Mouse (Mus musculus): Measurements from ENCODE around the gene Tlk1.
A peak's percentile ranks its signal among the peaks of the same experiment; 100 is the strongest.

Tlk1 gene

GRCm38 (mm10) chr2:70825371-70826051, at the start of gene Tlk1:
Tlk1 (minus strand) TSS chr2:70825728.
- peak; percentile 84 to 92 for DNase-seq

- DNase-seq = no peak
Measured at GRCm38 (mm10) chr2:70875129-70875528, 49.6 kb upstream of the Tlk1 start.

DNA sequence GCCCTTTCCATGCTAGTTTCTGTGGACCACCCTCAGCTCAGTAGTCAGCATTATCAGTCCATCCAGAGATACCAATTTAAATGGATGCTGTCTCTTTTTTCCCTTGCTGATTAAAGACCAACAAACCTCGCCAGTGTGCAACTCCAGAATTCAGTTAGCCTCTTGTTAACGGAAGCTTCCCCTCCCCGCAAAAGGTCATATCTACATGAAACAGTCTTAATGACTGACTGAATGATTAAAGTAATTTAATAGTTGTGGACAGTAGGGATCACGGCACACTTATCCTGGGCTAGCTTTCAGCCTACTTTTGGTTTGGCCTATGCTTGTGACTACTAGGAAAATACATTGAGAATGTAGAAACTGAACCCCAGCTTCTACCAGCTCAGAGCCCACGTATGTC, 47.6 kb upstream of the Tlk1 start:
- no peak for DNase-seq

DNA sequence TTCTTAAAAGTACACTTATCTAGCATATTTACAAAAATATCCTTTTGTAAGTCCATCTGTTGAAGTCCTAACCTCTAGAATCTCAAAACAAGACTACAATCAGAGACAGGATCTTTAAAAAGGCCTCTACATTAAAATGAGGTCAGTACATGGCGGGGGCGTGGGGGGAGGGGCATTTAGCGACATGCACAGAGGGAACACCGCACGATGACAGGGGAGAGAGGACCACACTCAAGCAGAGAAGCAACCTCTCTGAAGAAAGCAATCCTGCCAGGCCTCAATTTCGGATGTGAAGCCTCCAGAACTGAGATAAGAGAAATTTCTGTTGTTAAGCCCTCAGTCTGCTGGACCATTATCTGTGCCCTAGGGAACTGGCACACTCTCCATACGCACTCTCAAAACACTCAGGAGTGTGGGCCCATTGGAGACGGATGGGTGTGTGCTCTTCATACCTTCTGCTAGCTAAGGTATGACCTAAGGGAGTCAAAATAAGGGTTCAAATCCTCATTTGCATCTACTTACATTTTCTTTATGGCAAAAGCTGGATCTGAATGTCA, 46.0 kb upstream of the Tlk1 start:
- no peak for DNase-seq

DNA sequence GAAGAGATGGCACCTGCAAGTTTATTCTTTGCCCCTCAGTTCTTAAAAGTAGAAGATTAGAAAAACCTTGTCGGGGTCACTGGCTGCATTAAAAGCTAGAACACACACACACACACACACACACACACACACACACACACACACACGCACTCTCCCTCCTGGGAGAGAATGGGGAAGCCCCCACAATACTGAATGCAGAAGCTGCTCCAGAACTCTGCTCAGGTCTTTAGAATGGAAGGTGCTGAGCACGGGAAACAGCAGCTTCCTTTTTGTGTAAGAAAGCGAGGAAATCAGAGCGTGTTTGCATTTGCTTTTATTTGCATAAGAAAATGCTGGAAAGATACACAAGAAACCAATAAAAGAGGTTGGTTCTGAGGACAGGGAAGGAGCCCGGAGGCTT, 45.3 kb upstream of the Tlk1 start:
- DNase-seq = no peak

- no peak for DNase-seq
Measured at GRCm38 (mm10) chr2:70869116-70869515, 43.6 kb upstream of the Tlk1 start.

GRCm38 (mm10) chr2:70867231-70867630, 41.7 kb upstream of the Tlk1 start:
- no peak for DNase-seq

GRCm38 (mm10) chr2:70862881-70863280, 37.4 kb upstream of the Tlk1 start:
- DNase-seq = peak; percentile 31 to 53

DNA sequence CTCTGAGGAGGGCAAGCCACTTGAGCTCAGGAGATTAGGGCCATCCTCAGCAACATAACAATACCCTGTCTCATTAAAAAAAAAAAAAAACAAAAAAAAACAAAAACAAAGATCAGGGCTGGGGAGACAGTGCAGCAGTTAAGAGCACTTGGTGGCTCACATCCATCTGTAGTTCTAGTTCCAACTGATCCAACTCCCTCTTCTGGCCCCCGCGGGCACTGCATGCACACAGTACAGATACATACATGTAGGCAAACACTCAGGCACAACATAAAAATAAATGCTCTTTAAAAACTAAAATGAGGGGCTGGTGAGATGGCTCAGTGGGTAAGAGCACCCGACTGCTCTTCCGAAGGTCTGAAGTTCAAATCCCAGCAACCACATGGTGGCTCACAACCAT, 34.2 kb upstream of the Tlk1 start:
- peak in 1 of 2 experiments; percentile 32 for DNase-seq

GRCm38 (mm10) chr2:70856971-70857370, 31.4 kb upstream of the Tlk1 start:
- DNase-seq = no peak

GRCm38 (mm10) chr2:70854231-70854888, 28.8 kb upstream of the Tlk1 start:
- DNase-seq = no peak

GRCm38 (mm10) chr2:70853329-70853728, 27.8 kb upstream of the Tlk1 start:
- no peak for DNase-seq

DNA sequence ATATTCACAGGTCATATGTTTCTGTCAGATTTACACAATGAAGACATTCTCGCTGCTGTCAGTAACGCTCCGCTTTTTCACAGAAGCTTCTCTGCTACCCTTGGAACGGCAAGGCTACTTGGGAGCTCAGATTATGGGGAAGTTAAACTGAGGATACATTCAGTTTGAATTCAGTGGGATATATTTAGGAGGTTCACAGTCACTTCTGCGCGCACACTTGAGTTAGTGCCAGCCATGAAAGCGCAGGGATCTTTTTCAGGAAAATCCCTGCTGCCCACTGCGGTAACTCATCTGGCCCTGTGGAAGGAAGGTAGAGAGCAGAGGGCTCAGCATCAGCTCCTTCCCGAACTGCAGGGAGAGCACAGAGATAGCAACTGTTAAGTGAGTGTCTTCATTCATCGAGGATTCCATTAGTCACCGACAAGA, 27.3 kb upstream of the Tlk1 start:
- no peak for DNase-seq

DNA sequence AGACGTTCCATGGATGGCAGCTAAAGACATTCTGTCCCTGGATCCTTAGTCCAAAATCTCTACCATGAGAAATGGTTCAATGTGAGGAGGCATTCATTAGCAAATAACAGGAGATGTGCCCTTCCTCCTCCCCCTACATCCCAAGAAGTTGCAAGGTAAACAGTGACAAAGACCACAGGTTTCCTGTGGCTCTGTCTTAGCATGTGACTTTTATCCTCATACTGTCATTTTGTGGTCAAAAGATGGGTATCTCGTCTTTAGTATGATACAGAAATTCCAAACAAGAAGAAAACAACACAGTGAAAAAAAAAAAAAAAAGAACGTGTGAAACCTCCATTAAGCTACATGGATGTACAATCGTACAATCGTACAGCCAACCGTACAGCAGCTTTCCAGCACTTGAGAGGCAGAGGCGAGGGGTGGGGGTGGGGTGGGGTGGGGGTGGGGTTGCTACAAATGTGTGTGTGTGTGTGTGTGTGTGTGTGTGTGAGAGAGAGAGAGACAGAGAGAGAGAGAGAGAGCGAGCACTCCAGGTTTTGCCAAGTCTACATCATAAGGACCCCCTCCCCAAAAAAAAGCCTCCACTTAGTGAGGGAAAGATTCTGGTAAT, 26.8 kb upstream of the Tlk1 start:
- no peak for DNase-seq

GRCm38 (mm10) chr2:70845871-70846270, 20.3 kb upstream of the Tlk1 start:
- DNase-seq = no peak

- DNase-seq = no peak
Measured at GRCm38 (mm10) chr2:70844694-70845395, 19.3 kb upstream of the Tlk1 start.

DNA sequence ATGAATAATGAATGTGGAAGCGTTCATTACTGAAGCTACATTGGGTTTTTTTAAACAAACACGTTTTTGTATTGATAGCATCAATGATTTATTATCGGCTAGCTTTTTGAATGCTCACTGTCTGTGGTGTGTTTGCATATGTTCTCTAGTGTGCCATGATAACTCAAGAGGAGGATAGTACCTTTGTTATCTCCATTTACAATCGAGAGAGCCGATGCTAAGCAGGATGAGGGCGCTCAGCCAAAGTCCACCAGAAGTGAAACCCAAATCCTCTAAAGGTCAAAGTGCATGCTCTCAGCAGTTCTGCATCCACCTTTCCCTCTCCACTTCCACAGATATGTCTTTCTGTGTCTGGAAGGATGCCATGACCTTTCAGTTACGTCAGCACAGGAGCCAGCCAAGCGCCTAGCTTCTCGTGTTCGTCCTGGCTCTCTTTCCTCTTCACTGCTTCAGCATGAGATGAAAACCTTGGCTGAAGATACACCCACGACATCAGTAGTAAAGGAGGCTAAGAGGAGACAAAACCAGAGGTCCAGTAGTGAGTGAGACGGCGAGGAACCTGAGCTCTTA, 16.6 kb upstream of the Tlk1 start:
- DNase-seq = peak; percentile 26 to 41

- DNase-seq = peak; percentile 24 to 38
Measured at GRCm38 (mm10) chr2:70838536-70839216, 13.1 kb upstream of the Tlk1 start.

GRCm38 (mm10) chr2:70836306-70836651, 10.8 kb upstream of the Tlk1 start:
- no peak for DNase-seq

DNA sequence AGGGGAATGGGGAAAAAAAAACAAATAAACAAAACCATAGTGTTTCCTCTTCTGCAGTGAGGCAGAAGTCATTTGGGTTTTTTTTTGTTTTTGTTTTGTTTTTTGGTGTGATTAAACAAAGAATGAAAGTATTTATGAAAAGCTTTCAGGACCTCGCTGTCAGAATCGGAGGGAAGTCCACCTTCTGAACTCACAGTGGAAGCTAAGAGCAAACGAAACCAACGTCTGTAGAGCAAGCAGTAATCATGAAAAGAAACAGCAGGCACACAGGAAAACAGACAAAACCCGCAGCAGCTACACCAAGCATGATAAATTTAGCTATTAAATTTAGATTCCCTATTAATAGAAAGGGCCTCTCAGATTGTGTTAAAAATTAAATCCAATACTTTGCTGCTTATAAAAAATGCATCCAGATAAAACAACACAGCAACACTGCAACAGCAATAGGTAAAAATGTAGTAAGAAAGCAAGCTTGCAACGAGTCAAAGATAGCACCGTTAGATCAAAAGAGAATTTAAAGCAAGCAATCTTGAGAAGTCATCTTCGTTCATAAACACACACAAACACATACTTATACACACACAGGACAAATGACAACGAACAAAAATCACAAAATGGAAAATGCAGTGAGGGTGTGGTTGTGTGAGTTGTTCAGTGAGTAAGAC, 10.2 kb upstream of the Tlk1 start:
- no peak for DNase-seq

DNA sequence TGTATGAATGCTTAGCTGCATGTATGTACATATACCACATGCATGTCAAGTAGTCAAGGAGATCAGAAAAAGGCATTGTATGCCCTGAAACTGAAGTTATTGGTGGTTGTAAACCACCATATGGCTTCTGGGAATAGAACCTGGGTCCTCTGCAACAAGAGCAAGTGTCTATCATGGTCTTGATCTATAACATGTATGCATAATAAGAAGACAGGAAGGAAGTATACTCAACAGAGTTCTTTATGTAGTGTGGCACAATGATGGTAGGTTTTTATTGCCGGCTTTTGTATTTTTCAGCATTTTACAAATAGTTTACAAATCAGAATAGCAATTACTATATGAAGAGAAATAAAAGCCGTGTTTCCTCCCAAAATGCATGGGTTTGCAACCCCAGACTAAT, 9.7 kb upstream of the Tlk1 start:
- DNase-seq = no peak

- DNase-seq = no peak
Measured at GRCm38 (mm10) chr2:70833261-70833660, 7.7 kb upstream of the Tlk1 start.

All from kidney, postnatal 4 days (tissue).